Mouse (Mus musculus): ENCODE measurements around the gene Pip5k1b. TPM values are rescaled to one million over a fixed set of nuclear protein-coding genes. Genes with fewer than 3 reads are reported as not detected.
A peak's percentile ranks its signal among the peaks of the same experiment; 100 is the strongest.

Pip5k1b gene
- total RNA-seq, 1 experiment: 2.1 TPM

DNA sequence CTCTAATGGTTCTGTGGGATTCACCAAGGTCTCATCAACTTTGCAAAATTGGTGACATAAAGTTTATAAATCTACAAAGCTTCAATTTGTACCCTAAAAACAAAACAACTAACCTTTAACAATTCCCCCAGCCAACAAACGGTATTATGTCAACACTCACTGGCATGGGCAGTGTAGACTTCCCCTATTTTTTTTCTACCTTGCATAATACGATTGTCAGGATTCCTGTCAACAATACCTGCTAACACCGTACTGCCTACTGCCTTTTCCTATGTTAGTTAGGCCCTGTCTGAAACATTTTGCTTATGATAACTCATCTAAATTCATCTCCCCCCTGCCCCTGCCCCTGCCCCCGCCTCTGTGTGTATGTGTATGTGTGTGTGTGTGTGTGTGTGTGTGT is 61.8 kb downstream of the Pip5k1b start:
- H3K27ac ChIP-seq (ENCODE audit: insufficient read depth, low read depth, low read length, poor library complexity, severe bottlenecking): no peak overlapping the region
- DNase-seq (ENCODE audit: low read depth, low spot score): no peak
- no peak overlapping the region for H3K4me3 ChIP-seq (ENCODE audit: insufficient read depth in 1 of 2, low read depth in 1 of 2, low read length in 2 of 2, poor library complexity in 1 of 2, severe bottlenecking in 1 of 2)
- no peaks in the 10 kb centered on the region for H3K36me3 ChIP-seq (ENCODE audit: control insufficient read depth, insufficient read depth, low read length, poor library complexity, severe bottlenecking)
- no peak overlapping the region for H3K9ac ChIP-seq (ENCODE audit: insufficient read depth, low read depth, low read length, poor library complexity, severe bottlenecking)
- H3K9me3 ChIP-seq (ENCODE audit: control insufficient read depth, insufficient read depth, low read depth, low read length): no peaks in the 10 kb centered on the region
- TF ChIP-seq MAFK (IDR thresholded peaks at IDR 0.05; ENCODE audit: insufficient read depth, low read depth, low read length): no peak
- no peak for TF ChIP-seq ZNF384 (IDR thresholded peaks at IDR 0.05; ENCODE audit: low read depth, low read length)
- no peak for TF ChIP-seq CHD2 (IDR thresholded peaks at IDR 0.05; ENCODE audit: low read depth, low read length)
- H3K4me1 ChIP-seq (ENCODE audit: control insufficient read depth in 2 of 2, insufficient read depth in 2 of 2, low read length in 2 of 2, poor library complexity in 1 of 2): peaks cover 12 to 15% of the 10 kb centered on the region in 2 experiments
- in situ Hi-C loops (cut with MboI; ENCODE audit: low sequenced_read_pairs in 2 of 2, unreplicated experiment in 2 of 2): no loop called here

DNA sequence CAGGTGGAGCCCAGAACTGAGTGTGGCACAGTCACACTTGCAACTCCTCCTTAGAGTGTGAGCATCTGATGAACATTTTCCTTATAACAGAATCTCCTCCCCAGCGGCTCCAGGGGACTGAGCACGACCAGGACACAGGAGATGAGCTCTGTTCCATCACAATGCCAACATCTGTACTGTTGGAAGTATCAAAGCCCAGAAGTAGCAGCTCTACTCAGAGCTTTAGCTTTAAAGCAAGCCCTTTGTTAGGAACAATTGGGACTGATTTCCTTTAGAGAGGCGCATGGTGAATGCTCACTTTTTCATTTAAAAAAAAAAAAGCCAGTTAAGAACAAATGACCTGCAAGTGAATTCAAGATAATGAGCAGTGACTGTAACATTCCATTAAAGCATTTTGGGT is 63.8 kb downstream of the Pip5k1b start:
- Histone ChIP-seq H3K4me3 (ENCODE audit: insufficient read depth in 1 of 2, low read depth in 1 of 2, low read length in 2 of 2, poor library complexity in 1 of 2, severe bottlenecking in 1 of 2) (peak overlapping the region in 1 of 2 experiments; percentile 0; a peak in 1 of 4 replicates), H3K36me3 (ENCODE audit: control insufficient read depth, insufficient read depth, low read length, poor library complexity, severe bottlenecking) (no peaks in the 10 kb centered on the region), H3K9ac (ENCODE audit: insufficient read depth, low read depth, low read length, poor library complexity, severe bottlenecking) (no peak overlapping the region), H3K4me1 (ENCODE audit: control insufficient read depth in 2 of 2, insufficient read depth in 2 of 2, low read length in 2 of 2, poor library complexity in 1 of 2) (peaks cover 12 to 15% of the 10 kb centered on the region in 2 experiments), H3K9me3 (ENCODE audit: control insufficient read depth, insufficient read depth, low read depth, low read length) (no peaks in the 10 kb centered on the region), H3K27ac (ENCODE audit: insufficient read depth, low read depth, low read length, poor library complexity, severe bottlenecking) (peak overlapping the region; percentile 66)
- DNase-seq (ENCODE audit: low read depth, low spot score): peak; percentile 70
- in situ Hi-C loops (cut with MboI; ENCODE audit: low sequenced_read_pairs in 2 of 2, unreplicated experiment in 2 of 2): no loop called here
- no peak for TF ChIP-seq ZC3H11A (IDR thresholded peaks at IDR 0.05; ENCODE audit: borderline replicate concordance, low read depth, low read length)
- TF ChIP-seq CHD2 (IDR thresholded peaks at IDR 0.05; ENCODE audit: low read depth, low read length): no peak
- TF ChIP-seq HCFC1 (IDR thresholded peaks at IDR 0.05; ENCODE audit: borderline replicate concordance, insufficient read depth, low read length): no peak
- peak; percentile 92 for TF ChIP-seq ZNF384 (IDR thresholded peaks at IDR 0.05; ENCODE audit: low read depth, low read length)
- TF ChIP-seq MAFK (IDR thresholded peaks at IDR 0.05; ENCODE audit: insufficient read depth, low read depth, low read length): no peak

DNA sequence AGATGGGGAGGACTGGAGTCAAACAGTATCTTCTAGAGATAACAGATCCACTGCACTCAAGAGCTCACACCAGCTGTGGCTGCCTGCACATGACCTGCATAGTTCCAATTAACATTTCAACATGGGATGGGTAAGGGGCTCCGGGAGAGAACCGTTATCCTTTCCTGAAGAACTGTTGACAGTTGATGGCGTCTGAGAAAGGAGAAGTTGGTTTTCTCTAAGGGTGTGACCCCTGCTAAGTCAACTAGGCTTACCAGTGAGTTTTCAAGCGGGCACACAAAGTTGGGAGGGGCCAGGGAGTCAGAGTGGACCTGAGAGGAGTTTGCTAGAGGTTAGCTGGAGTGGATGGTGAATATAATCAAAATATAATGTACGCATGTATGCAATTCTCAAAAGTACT is 65.4 kb downstream of the Pip5k1b start:
- peaks cover 11 to 13% of the 10 kb centered on the region in 2 experiments for H3K4me1 ChIP-seq (ENCODE audit: control insufficient read depth in 2 of 2, insufficient read depth in 2 of 2, low read length in 2 of 2, poor library complexity in 1 of 2)
- DNase-seq (ENCODE audit: low read depth, low spot score): no peak

DNA sequence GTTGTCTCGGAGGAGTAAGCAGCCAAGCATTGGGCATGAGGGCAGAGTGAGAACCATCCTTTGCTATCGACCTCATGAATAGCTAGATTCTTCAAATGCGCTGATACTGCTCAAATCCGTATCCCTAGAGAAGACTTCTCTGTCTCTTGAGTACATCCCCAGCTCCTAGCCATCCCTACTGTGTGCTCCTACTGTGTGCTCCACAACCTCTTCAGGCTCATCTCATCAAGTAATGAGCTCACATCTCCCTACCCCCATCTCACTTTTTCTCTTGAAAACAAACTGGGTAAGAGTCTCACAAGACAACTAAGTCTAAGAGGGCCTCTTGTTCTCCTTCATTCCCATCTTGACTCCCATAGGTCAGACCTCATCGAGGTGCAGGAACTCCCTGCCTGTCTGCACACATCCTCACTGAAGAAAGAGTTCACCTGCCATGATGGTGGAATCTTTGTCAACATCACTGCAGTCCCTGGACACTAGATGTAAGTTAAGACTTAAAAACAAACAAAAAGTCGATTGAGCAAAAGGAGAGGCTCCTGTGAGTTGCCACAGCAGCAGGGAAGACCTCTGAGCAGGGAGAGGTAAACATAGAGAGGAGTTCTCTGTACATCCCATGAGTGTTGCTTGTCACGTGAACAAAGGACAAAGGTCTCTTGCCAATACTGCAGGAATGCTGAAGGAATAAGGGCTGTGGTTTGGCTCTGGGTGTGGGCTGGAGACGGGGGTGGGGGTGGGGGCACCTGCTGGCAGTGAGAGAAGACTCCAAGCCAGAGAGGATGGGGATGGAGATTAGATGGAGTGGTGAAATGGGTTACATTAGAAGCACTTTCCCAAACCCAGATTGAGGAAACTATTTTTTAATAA is 69.0 kb downstream of the Pip5k1b start:
- no peaks in the 10 kb centered on the region for H3K36me3 ChIP-seq (ENCODE audit: control insufficient read depth, insufficient read depth, low read length, poor library complexity, severe bottlenecking)
- H3K27ac ChIP-seq (ENCODE audit: insufficient read depth, low read depth, low read length, poor library complexity, severe bottlenecking): no peak overlapping the region
- peaks cover 0 to 7% of the 10 kb centered on the region in 2 experiments; a peak in 3 of 4 replicates for H3K4me1 ChIP-seq (ENCODE audit: control insufficient read depth in 2 of 2, insufficient read depth in 2 of 2, low read length in 2 of 2, poor library complexity in 1 of 2)
- no peaks in the 10 kb centered on the region for H3K9me3 ChIP-seq (ENCODE audit: control insufficient read depth, insufficient read depth, low read depth, low read length)
- H3K4me3 ChIP-seq (ENCODE audit: insufficient read depth in 1 of 2, low read depth in 1 of 2, low read length in 2 of 2, poor library complexity in 1 of 2, severe bottlenecking in 1 of 2): no peak overlapping the region
- in situ Hi-C loops (cut with MboI; ENCODE audit: low sequenced_read_pairs in 2 of 2, unreplicated experiment in 2 of 2): no loop called here
- H3K9ac ChIP-seq (ENCODE audit: insufficient read depth, low read depth, low read length, poor library complexity, severe bottlenecking): no peak overlapping the region
- TF ChIP-seq ZNF384 (IDR thresholded peaks at IDR 0.05; ENCODE audit: low read depth, low read length): no peak
- TF ChIP-seq HCFC1 (IDR thresholded peaks at IDR 0.05; ENCODE audit: borderline replicate concordance, insufficient read depth, low read length): no peak
- TF ChIP-seq ZC3H11A (IDR thresholded peaks at IDR 0.05; ENCODE audit: borderline replicate concordance, low read depth, low read length): no peak
- TF ChIP-seq CHD2 (IDR thresholded peaks at IDR 0.05; ENCODE audit: low read depth, low read length): no peak
- TF ChIP-seq MAFK (IDR thresholded peaks at IDR 0.05; ENCODE audit: insufficient read depth, low read depth, low read length): no peak
- no peak for DNase-seq (ENCODE audit: low read depth, low spot score)

More for the DNA sequence above, 65.4 kb downstream of the Pip5k1b start:
- no peak overlapping the region for H3K4me3 ChIP-seq (ENCODE audit: insufficient read depth in 1 of 2, low read depth in 1 of 2, low read length in 2 of 2, poor library complexity in 1 of 2, severe bottlenecking in 1 of 2)
- no peak overlapping the region for H3K27ac ChIP-seq (ENCODE audit: insufficient read depth, low read depth, low read length, poor library complexity, severe bottlenecking)
- in situ Hi-C loops (cut with MboI; ENCODE audit: low sequenced_read_pairs in 2 of 2, unreplicated experiment in 2 of 2): no loop called here
- no peaks in the 10 kb centered on the region for H3K36me3 ChIP-seq (ENCODE audit: control insufficient read depth, insufficient read depth, low read length, poor library complexity, severe bottlenecking)
- H3K9me3 ChIP-seq (ENCODE audit: control insufficient read depth, insufficient read depth, low read depth, low read length): no peaks in the 10 kb centered on the region
- TF ChIP-seq CHD2 (IDR thresholded peaks at IDR 0.05; ENCODE audit: low read depth, low read length) (no peak), HCFC1 (IDR thresholded peaks at IDR 0.05; ENCODE audit: borderline replicate concordance, insufficient read depth, low read length) (no peak), ZC3H11A (IDR thresholded peaks at IDR 0.05; ENCODE audit: borderline replicate concordance, low read depth, low read length) (no peak), ZNF384 (IDR thresholded peaks at IDR 0.05; ENCODE audit: low read depth, low read length) (no peak), MAFK (IDR thresholded peaks at IDR 0.05; ENCODE audit: insufficient read depth, low read depth, low read length) (no peak)
- no peak overlapping the region for H3K9ac ChIP-seq (ENCODE audit: insufficient read depth, low read depth, low read length, poor library complexity, severe bottlenecking)
